Mouse (Mus musculus): Measurements from ENCODE around the gene Coro2a.

DNA sequence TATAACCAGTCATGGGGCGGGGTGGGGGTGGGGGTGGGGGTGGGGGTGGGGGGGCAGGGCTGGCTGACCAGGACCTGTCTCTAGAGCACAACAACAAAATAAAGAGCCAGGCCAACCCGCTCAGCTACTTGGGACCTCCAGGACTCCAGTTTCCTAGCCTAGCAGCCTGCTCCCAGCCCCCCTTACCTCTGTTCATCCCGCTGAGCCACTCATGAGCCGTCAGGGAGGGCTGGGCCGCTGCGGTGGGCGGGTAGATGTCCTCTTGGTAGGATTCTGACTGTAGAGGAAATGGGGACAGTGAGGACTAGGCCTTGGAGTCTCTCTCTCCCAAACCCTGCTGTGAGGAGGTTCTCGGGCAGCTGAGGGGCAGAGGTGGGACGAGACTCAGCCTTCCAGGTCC lies 60.3 kb downstream of the Coro2a start:
- no peak for TF ChIP-seq CTCF (IDR thresholded peaks at IDR 0.05; ENCODE audit: low read depth)
- TF ChIP-seq EP300 (IDR thresholded peaks at IDR 0.05; ENCODE audit: low read depth) = no peak
